Mouse (Mus musculus) heart, postnatal 0 days (tissue): ENCODE measurements around the gene Rd3. TPM values are rescaled to one million over a fixed set of nuclear protein-coding genes. Genes with fewer than 3 reads are reported as not detected.

ENCODE experiments used
- ATAC-seq: fragments of 200-750 bp; cut with Nextera tagmentation; 2 replicates; pipeline ENCODE4 v1.8.0; 2017; ENCODE audit warnings: low read depth, moderate number of reproducible peaks, moderate library complexity; ENCODE audit not compliant: insufficient read depth
- DNase-seq: peaks from one replicate; pipeline ENCODE4 v3.0.0-alpha.2; 2016; ENCODE audit warnings: low spot score
- H3K27ac ChIP-seq: fragments of 300-500 bp; sonication (generic); 2 replicates; pipeline ENCODE4 v1.5.1; 2014; ENCODE audit warnings: low read depth, mild to moderate bottlenecking
- H3K27me3 ChIP-seq: fragments of 300-500 bp; sonication (generic); 2 replicates; pipeline ENCODE4 v1.6.1; 2014; ENCODE audit warnings: low read length, mixed read lengths; ENCODE audit not compliant: control insufficient read depth, insufficient read depth
- H3K36me3 ChIP-seq: fragments of 300-500 bp; sonication (generic); replicated peaks from 2 replicates; pipeline ENCODE4 v1.6.1; 2014; ENCODE audit warnings: low read length, mixed read lengths; ENCODE audit not compliant: control insufficient read depth, insufficient read depth
- H3K4me1 ChIP-seq: fragments of 300-500 bp; sonication (generic); 2 replicates; pipeline ENCODE4 v1.6.1; 2014; ENCODE audit warnings: antibody characterized with exemption; ENCODE audit not compliant: control insufficient read depth, insufficient read depth
- H3K4me2 ChIP-seq: fragments of 300-500 bp; sonication (generic); 2 replicates; pipeline ENCODE4 v1.6.1; 2014; ENCODE audit warnings: low read depth, mild to moderate bottlenecking, low read length, moderate library complexity
- H3K4me3 ChIP-seq: fragments of 300-500 bp; sonication (generic); 2 replicates; pipeline ENCODE4 v1.5.1; 2014; ENCODE audit warnings: low read depth, low read length
- H3K9ac ChIP-seq: fragments of 300-500 bp; sonication (generic); replicated peaks from 2 replicates; pipeline ENCODE4 v1.6.1; 2014; ENCODE audit warnings: low read depth, low read length, mixed read lengths
- H3K9me3 ChIP-seq: fragments of 300-500 bp; sonication (generic); replicated peaks from 2 replicates; pipeline ENCODE4 v1.6.1; 2016; ENCODE audit warnings: low read length; ENCODE audit not compliant: control insufficient read depth
- CTCF ChIP-seq: IDR thresholded peaks from 2 replicates; pipeline ENCODE4 v1.5.1; 2016; ENCODE audit warnings: antibody characterized with exemption, control low read depth, low read depth
- EP300 ChIP-seq: IDR thresholded peaks from 2 replicates; pipeline ENCODE4 v1.6.1; 2016; ENCODE audit warnings: antibody characterized with exemption, low read depth
- WGBS: fragments of 180-500 bp; shearing (Covaris S2); extraction: QIAGEN DNeasy Blood & Tissue Kit; methylation state at CpG from one replicate; pipeline ENCODE4 v1.1.7; 2014; 5-methylcytosine and 5-hydroxymethylcytosine counted together
- polyA plus RNA-seq: library from polyadenylated mRNA; unstranded; fragments of >200 nt; fragmentation: Nextera tagmentation; extraction: Ambion mirVana; gene quantifications from 2 replicates; pipeline ENCODE4 v1.2.1, GENCODE M21; 2015
- total RNA-seq: library from RNA; depleted of rRNA; stranded (reverse); fragments of >200 nt; gene quantifications from 2 replicates; pipeline ENCODE4 v1.2.3, GENCODE M21; 2014; ENCODE audit warnings: low replicate concordance

Rd3 gene
- total and polyA plus RNA-seq, 2 experiments from 2014 or later, result 0.34 to 5.9 TPM

DNA sequence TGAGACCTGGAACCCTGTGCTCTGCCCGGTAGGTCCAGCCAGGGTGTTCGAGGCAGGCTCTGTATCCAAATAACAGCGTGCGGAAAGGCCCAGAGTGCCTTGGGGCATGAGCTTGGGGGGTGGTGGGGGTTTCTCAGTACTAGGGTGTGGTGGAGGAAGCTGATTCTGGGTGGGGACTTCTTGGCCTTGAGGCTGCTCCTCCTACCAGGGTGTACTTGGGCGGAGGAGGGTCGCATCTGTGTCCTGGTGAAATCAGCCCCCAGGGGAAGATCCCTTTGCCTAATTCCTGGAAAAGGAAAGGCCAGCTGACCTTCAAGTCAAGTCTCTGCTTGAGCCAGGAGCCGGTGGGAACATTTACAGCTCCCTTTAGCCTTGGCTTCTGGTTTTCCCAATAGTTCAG is 30.9 kb upstream of the Rd3 start:
- H3K4me3 ChIP-seq, result no peak overlapping the region
- H3K4me2 ChIP-seq, result no peak overlapping the region
- no peaks in the 10 kb centered on the region for H3K9me3 ChIP-seq
- DNase-seq, result peak; percentile 30
- H3K27ac ChIP-seq, result peak overlapping the region; percentile 68
- ATAC-seq, result peak; percentile 75
- TF ChIP-seq EP300 (peak; percentile 65), CTCF (no peak)
- 65% methylated on average over 7 of the region's 7 CpGs for WGBS
- H3K27me3 ChIP-seq, result no peaks in the 10 kb centered on the region
- no peaks in the 10 kb centered on the region for H3K4me1 ChIP-seq
- no peak overlapping the region for H3K9ac ChIP-seq
- H3K36me3 ChIP-seq, result no peaks in the 10 kb centered on the region

GRCm38 (mm10) chr1:191946835-191947234 is 30.3 kb upstream of the Rd3 start:
- H3K27me3 ChIP-seq, result no peaks in the 10 kb centered on the region
- no peak overlapping the region for H3K4me2 ChIP-seq
- TF ChIP-seq CTCF (no peak), EP300 (no peak)
- WGBS, result 59% methylated on average over 2 of the region's 2 CpGs
- DNase-seq, result no peak
- no peaks in the 10 kb centered on the region for H3K36me3 ChIP-seq
- no peak overlapping the region for H3K4me3 ChIP-seq
- no peak for ATAC-seq
- H3K4me1 ChIP-seq, result no peaks in the 10 kb centered on the region
- H3K27ac ChIP-seq, result peak overlapping the region; percentile 68
- H3K9ac ChIP-seq, result no peak overlapping the region
- H3K9me3 ChIP-seq, result no peaks in the 10 kb centered on the region

GRCm38 (mm10) chr1:191947796-191948195 is 29.4 kb upstream of the Rd3 start:
- no peaks in the 10 kb centered on the region for H3K36me3 ChIP-seq
- no peak overlapping the region for H3K4me3 ChIP-seq
- no peaks in the 10 kb centered on the region for H3K4me1 ChIP-seq
- 74% methylated on average over 8 of the region's 8 CpGs for WGBS
- TF ChIP-seq EP300 (no peak), CTCF (no peak)
- DNase-seq, result no peak
- ATAC-seq, result no peak
- no peak overlapping the region for H3K9ac ChIP-seq
- no peaks in the 10 kb centered on the region for H3K9me3 ChIP-seq
- H3K4me2 ChIP-seq, result no peak overlapping the region
- H3K27ac ChIP-seq, result 0 out of 2 replicates have a peak overlapping the region, but pooled peaks have one; percentile 68
- no peaks in the 10 kb centered on the region for H3K27me3 ChIP-seq

DNA sequence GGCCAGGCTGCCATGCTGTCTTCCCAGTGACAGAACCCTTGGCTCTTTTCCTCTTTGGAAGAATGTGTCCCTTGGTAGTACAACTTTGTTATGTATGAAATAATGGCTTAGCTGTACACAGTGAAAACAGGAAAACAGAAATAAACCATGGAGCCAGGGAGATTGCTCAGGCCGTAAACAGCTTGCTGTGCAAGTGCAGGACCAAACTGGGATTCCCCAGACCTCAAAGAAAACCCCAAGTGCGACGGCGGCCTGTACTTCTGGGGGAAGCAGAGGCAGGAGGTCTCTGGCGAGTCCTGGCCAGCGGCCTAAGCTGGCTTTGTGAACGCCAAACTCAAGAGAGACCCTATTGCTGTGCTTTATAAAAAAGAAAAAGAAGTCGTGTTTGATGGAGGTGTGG is 28.6 kb upstream of the Rd3 start:
- H3K4me3 ChIP-seq, result no peak overlapping the region
- 82% methylated on average over 8 of the region's 8 CpGs for WGBS
- no peak for TF ChIP-seq CTCF
- TF ChIP-seq EP300, result no peak
- H3K27me3 ChIP-seq, result no peaks in the 10 kb centered on the region
- ATAC-seq, result no peak
- H3K27ac ChIP-seq, result no peak overlapping the region
- no peaks in the 10 kb centered on the region for H3K4me1 ChIP-seq
- no peak for DNase-seq
- no peak overlapping the region for H3K9ac ChIP-seq
- H3K36me3 ChIP-seq, result no peaks in the 10 kb centered on the region
- H3K9me3 ChIP-seq, result no peaks in the 10 kb centered on the region
- H3K4me2 ChIP-seq, result no peak overlapping the region

GRCm38 (mm10) chr1:191950611-191951010 is 26.6 kb upstream of the Rd3 start:
- Histone ChIP-seq H3K9me3 (no peaks in the 10 kb centered on the region), H3K4me1 (no peaks in the 10 kb centered on the region), H3K27ac (no peak overlapping the region), H3K9ac (no peak overlapping the region), H3K4me3 (no peak overlapping the region), H3K36me3 (no peaks in the 10 kb centered on the region), H3K27me3 (no peaks in the 10 kb centered on the region), H3K4me2 (no peak overlapping the region)
- ATAC-seq, result no peak
- 54% methylated on average over 2 of the region's 2 CpGs for WGBS
- no peak for TF ChIP-seq CTCF
- no peak for DNase-seq

- H3K4me2 ChIP-seq, result no peak overlapping the region
- no peak for TF ChIP-seq EP300
- TF ChIP-seq CTCF, result no peak
- H3K27ac ChIP-seq, result no peak overlapping the region
- no peaks in the 10 kb centered on the region for H3K4me1 ChIP-seq
- H3K9me3 ChIP-seq, result no peaks in the 10 kb centered on the region
- 92% methylated on average over 11 of the region's 11 CpGs for WGBS
- no peaks in the 10 kb centered on the region for H3K27me3 ChIP-seq
- no peaks in the 10 kb centered on the region for H3K36me3 ChIP-seq
- no peak overlapping the region for H3K4me3 ChIP-seq
- no peak overlapping the region for H3K9ac ChIP-seq
- DNase-seq (no peak), ATAC-seq (no peak)
These were observed 24.3 kb upstream of the Rd3 start for GRCm38 (mm10) chr1:191952733-191953335.
